Mouse (Mus musculus): ENCODE results near the gene Wwc1.

Wwc1 gene

DNA sequence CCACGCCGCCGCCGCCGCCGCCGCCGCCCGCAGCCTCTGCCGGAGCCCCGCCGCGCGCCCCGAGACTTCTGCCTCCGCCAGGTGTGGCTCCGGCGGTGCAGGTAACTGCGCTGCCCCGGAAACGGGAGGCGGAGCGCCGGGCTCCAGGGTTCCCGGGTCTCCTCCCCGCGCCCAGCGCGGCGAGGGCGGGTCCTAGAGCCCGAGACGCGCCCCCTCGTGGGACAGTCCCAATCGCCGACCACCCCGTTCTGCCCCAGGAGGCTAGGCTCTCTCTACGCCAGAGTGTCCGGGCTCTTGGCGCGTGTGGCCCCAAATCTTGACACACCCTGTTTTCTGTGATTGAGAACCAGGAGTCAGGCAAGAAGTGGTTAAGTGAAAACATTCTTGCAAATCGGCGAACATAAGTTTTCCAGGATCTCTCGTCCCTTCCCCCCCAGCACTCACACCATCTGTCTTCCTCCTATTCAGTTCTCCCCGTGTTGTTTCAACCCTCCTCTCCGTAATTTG is at the start of gene Wwc1:
Gene Wwc1 (minus strand): TSS at position 117 of the 507 bp plus-strand sequence.
- DNase-seq (ENCODE audit: low spot score): peak; percentile 29

- DNase-seq (ENCODE audit: low spot score): no peak
Observed at GRCm38 (mm10) chr11:36020009-36020408, 39.7 kb upstream of the Wwc1 start.

DNA sequence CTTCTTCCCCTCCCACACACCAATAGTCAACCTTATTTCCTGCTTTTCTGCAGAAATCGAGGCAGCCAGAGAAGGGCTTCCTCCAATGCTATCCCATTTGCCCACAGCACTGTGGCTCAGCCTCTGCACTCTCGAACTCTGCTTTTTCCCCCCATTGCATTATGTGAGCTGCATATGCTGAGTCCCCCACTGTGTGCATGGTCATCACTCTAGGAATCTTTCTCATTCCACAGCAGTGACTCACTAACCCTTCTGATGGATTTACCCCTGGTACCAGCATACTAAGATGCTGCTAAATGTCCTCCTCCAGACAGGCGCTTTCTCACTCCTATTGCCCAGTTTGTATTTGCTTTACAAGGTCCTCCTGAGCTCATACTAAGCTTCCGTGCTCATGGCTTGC is 32.9 kb upstream of the Wwc1 start:
- DNase-seq (ENCODE audit: low spot score): no peak

DNA sequence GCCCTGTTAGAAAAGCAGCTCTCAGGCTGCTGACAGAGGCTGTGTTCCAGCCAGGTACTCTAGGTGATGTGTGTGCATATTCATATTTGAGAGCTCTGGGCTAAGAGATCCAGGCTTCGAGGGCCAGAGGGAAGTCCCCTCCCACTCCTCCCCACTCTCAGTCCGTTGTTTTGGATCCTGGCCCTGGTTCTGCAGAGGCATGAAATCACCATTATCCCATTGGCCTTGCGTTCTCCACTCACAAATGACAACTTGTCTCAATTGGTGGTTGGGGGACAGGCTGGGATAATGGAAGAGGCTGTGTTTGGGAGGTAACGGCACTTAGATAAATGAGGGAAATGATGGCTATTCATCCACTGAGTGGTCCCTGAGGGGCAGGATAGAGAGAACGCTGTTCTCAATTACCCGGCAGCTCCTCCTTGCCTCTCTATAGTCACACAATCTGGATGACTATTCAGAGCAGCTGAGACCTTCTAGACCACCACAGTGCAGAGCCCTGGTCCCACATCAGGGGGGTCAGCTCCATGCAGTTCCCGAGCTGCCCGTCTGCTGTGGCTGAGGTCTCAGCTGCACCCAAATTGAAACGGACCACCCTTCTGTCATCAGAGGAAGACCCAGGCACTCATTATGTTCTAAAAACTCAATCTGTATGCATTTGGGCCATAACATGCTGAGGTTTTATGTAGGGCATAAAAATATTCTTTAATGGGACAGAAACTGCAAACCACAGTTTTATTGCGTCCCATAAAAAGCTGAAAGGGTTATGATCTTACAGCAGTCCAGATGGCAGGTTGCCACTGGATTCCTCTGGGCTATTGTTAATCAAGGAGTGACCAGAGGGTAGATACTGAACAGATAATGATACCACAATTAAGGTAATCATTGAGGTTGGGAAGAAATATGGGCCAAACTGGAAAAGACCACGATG is 29.2 kb upstream of the Wwc1 start:
- DNase-seq (ENCODE audit: low spot score): no peak

GRCm38 (mm10) chr11:36002900-36003299 is 22.6 kb upstream of the Wwc1 start:
- no peak for DNase-seq (ENCODE audit: low spot score)

DNA sequence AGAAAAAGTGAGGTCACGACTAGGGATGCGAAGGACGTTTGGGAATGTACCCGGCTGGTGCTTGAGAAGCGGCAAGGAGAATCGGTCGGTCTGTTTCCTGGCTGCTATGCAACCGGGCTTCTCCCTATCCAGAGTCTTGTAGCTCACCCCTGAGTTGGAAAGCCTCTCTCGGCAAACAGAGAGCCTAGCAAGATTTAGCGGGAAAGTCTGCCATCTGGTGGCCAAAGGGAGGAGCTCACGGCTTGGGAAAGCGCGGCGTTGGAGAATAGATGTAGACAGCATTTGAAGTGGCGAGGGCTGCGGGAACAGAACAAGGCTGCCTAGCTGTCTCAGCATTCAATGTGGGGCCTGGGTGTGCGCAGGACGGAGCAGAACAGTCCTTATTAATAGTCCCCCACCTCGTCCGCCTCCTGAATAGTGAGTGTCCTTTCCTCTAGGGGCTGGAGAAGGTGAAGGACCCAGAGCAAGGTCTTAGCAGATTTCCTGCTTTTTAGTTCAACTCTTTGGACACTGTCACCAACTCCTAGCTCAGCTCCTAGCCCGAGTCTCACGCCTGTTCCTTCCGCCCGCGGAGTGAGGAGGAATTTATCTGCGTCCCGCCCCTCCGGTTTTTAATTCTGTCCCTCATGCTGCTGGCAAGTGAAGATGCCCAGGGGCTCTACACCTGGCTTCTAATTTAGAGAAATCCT is 21.1 kb upstream of the Wwc1 start:
- peak; percentile 73 for DNase-seq (ENCODE audit: low spot score)

DNA sequence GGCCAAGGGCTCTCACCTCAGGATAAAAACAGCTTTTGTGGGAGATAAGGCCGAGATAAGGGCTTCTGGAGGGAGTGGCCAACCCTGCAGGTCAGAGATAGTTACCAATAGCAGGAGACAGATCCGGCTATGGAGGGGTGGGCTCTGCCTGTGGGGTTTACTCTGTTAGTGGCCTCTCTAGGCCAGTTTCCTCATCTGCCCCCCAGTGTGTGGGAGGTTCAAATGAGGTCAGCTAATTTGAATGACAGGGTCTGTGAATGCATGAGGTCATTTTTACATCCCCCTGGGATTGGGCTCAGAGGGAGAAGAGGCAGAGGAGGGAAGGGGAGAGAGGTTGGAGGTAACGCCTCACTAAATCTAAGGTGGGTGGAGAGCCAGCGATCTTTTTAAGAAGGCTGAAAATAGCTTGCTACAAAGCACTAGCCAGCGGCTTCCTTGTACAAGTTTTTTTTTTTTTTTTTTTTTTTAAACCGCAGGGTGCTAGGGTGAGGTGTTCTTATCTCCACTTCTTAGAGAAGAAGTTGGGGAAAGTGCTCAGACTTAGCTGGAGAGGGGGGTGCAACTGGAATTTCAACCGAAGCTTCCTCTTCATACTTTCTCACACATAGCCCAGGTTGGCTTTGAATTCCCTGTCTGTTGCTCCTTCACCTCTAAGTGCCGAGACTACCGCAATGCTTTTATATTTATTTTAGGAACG is 20.4 kb upstream of the Wwc1 start:
- DNase-seq (ENCODE audit: low spot score): no peak

DNA sequence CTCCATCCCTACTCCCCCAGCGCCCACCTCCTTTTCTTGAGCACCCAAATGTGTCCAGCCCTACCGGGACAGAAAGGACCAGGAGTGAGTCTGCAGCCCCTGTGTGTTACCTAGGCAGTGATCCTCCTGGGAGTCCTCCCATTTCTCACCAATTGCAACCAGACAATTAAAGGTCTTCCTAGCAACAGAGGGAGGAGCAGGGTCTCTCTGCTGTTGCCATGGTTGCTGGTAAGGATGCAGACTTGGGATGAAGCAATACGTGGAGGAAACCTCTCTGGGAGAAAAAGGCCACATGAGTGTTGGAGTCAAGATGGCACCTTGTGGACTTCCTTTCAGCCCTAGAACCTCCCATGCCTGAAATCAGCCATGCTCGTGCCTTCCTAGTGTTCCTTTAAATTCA is 19.7 kb upstream of the Wwc1 start:
- DNase-seq (ENCODE audit: low spot score): no peak

- DNase-seq (ENCODE audit: low spot score): no peak
Observed at GRCm38 (mm10) chr11:35998048-35998447, 17.7 kb upstream of the Wwc1 start.

DNA sequence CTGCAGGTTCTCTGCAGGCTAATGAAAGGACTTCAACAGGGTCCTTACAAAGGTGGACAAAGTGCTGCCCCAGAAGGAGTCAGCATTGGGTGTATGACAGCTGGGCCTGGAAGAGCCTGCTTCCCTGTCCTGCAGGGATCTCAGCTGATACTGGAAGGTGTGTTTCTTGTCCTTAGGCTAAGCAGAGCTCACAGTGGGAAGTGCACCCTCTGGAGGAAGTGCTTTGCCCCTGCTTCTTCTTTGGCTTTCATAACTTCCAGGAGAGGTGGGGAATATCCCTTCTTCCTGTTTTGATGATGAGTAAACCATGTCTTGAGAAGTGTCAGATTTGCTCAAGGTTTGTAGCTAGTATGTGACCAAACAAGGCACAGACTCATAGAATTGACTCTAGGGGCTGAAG is 15.0 kb upstream of the Wwc1 start:
- DNase-seq (ENCODE audit: low spot score): no peak

- DNase-seq (ENCODE audit: low spot score): no peak
Observed at GRCm38 (mm10) chr11:35991846-35992245, 11.5 kb upstream of the Wwc1 start.

DNA sequence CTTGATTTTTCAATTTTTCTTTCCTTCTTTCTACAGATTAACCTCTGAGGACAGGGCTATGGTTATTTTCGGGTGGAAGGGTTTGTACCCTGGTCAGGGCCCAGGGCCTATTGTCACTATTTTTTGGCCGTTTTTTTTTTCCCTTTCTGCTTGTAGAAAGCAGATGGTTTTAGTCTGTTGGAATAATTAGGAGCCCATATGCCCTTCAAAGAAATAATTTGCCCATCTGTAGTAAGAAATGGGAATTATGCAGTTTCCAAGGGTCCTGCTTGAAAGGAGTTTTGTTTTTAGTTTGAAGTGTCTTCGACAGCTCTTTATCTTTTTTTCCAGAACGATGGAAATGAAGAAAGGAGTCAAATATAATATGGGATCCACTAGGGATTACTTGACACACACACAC is 9.6 kb upstream of the Wwc1 start:
- DNase-seq (ENCODE audit: low spot score): no peak

DNA sequence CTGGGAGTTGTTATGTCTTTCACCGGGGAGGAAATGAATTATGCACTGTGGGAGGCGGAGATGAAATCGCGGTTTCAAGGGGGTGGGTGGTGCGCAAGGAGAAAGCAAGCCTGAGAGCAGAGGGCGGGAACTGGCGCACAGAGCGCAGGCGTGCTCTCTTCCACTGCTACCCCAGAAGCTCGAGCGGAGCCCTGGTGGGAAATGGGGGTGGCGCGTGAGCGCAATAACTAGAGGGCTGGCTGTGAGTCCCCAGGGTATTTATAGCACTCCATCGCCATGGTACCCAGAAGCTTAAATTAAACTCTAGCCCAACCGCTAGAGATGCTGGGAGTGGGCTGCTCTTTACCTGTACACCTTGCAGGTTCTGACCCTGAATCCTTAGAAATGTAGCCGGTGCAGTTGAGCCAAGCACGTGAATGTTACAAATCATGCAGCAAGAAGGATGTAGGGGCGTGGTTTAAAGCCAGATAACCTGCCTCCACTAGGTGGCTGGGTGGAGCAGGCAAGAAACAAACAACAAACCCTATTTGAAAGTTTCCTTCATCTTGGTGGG is 5.6 kb upstream of the Wwc1 start:
- DNase-seq (ENCODE audit: low spot score): no peak

GRCm38 (mm10) chr11:35982734-35983133 is 2.4 kb upstream of the Wwc1 start:
- DNase-seq (ENCODE audit: low spot score): no peak

- no peak for DNase-seq (ENCODE audit: low spot score)
Observed at GRCm38 (mm10) chr11:35979733-35980410, 455 bp downstream of the Wwc1 start.

GRCm38 (mm10) chr11:35979266-35979732 is 1.0 kb downstream of the Wwc1 start:
- no peak for DNase-seq (ENCODE audit: low spot score)

- DNase-seq (ENCODE audit: low spot score): no peak
Observed at GRCm38 (mm10) chr11:35977796-35978195, 2.5 kb downstream of the Wwc1 start.

DNA sequence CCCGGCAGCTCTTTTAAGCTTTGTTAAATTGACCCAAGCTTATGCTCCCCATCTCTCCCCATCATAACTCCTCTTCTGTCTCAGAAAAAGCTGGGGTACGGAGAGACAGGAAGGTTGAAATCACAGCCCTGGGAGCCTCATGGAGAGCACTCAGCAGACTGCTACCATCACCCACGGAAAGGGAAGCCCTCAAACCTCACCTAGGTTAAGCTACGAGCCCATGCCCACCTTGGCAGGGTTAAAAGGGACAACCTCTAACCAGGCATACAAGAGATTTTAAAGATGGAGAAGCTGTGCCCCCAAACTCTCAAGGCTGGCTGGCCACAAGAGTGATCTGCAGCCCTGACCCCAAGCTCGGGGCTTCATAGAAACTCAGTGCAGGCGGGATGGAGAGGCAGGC is 3.2 kb downstream of the Wwc1 start:
- DNase-seq (ENCODE audit: low spot score): no peak

- no peak for DNase-seq (ENCODE audit: low spot score)
Observed at GRCm38 (mm10) chr11:35976482-35976881, 3.8 kb downstream of the Wwc1 start.

GRCm38 (mm10) chr11:35974632-35975450 is 5.5 kb downstream of the Wwc1 start:
- DNase-seq (ENCODE audit: low spot score): no peak

- no peak for DNase-seq (ENCODE audit: low spot score)
Observed at GRCm38 (mm10) chr11:35973135-35973534, 7.2 kb downstream of the Wwc1 start.

Measured in ovary, postnatal 10 days (tissue).